Mouse (Mus musculus) kidney, postnatal 36 days (tissue): ENCODE data around the gene Rfc5.
A peak's percentile ranks its signal among the peaks of the same experiment; 100 is the strongest.
"Not testable (repeated sequence)": the region's sequence is repeated elsewhere in the genome, so short reads cannot be mapped to it uniquely, and the experiment has no call there.

Experiments
- DNase-seq, 2 experiments: peaks; one replicate each; pipeline ENCODE4 v3.0.0; 2021 to 2022; ENCODE audit warnings: mixed read lengths in 2 of 2

Gene Rfc5

DNA sequence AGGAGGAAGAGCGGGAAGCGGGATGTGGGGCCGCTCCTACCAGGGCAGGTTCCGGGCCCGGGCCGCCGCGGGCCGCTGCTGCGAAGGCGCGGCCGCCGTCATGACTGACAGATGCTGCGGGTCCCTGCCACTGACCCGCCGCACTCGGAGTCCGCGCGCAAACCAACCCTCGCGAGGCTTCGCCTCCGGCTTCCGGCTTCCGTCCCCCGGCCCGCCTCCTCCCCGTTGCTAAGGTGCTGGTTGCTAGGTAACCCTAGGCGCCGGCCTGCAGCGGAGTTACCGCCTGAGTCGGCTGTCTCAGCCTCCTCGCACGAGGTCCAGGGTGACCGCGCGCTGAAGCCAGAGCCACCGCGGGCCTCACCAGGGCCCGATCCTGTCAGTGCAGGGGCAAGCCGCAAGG, at the start of gene Rfc5:
Gene Rfc5, minus strand, starts transcription at position 171 of the 400 bp plus-strand sequence.
- peak; percentile 97 to 98 for DNase-seq

DNA sequence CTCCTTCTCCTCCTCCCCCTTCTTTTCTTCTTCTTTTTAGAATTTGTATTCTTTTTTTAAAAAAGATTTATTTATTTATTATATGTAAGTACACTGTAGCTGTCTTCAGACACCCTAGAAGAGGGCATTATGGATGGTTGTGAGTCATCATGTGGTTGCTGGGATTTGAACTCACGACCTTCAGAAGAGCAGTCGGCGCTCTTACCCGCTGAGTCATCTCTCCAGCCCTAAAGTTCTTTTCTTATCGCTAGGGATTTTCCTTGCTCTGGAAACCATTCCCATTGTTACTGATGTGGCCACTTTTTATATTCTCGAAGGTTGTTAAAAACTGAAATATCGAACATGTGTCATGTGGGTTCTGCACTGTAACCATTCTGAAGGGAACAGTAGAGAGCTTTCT, 44.7 kb upstream of the Rfc5 start:
- not testable (repeated sequence) for DNase-seq

DNA sequence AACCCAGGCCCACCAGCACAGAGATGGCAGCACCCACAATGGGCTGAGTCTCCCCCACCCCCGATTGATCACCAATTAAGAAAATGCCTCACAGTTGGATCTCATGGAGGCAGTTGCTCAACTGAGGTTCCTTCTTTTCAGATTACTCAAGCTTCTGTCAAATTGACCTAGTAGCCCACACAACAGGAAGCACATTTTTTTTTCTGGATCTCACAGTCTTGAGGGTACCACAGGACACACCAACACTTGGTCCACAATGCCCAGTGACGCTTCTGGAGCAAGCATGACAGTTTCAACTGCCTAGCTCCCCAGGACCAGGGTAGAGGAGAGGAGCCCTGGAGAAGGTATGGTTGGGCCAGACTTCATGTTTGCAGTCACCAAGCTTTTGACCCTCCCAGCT, 28.6 kb upstream of the Rfc5 start:
- no peak for DNase-seq

- DNase-seq: no peak
Observed at GRCm38 (mm10) chr5:117415011-117415912, 26.4 kb upstream of the Rfc5 start.

- DNase-seq: no peak
Observed at GRCm38 (mm10) chr5:117414611-117415010, 25.8 kb upstream of the Rfc5 start.

DNA sequence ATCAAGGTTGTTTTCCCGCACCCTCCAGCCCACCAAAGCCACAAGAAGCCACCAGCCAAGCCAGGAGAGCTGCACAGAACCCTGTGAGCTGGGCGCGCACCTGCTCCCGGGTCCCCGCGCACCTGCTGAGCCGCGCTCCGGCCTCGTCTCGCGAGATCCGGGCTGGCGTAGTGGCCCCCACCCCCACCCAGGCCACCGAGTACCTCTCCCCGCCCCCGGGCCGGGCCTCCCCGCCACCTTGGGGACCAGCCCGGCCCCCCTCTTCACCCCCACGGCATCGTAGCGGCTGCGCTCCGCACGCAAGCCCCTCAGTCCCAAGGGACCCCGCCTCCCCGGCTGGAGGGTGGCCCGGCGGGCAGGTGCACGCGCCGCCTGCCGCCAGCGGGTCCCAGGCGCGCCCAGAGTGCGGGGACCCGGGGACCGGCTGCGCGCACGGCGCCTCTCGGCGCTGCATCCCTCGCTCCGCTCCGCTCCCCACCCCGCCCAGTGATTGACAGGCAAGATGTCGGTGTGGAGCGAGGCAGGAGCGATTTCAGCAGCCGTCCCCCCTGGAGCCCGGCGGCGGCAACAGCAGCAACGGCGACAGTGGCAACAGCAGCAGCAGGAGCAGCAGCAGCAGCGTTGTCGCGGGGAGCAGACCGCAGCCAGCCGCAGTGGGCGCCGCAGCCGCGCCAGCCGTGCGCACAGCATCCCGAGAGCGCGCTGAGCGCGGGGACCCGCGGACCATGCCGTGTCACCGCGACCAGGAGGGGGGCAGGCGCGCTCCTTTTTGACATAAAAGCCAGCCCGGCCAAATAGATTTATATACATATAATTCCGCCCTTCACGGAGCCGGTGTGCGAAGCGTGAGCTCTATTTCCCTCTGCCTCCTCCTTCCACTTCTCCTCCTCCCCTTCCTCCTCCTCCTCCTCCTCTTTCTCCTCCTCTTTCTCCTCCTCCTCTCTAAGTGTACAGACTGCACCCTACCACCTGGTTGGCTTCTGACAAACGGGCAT, 25.0 kb upstream of the Rfc5 start, which contains the start of gene Ksr2:
Gene Ksr2, plus strand, starts transcription at position 494 of the 995 bp plus-strand sequence.
- DNase-seq: peak; percentile 52 to 85

DNA sequence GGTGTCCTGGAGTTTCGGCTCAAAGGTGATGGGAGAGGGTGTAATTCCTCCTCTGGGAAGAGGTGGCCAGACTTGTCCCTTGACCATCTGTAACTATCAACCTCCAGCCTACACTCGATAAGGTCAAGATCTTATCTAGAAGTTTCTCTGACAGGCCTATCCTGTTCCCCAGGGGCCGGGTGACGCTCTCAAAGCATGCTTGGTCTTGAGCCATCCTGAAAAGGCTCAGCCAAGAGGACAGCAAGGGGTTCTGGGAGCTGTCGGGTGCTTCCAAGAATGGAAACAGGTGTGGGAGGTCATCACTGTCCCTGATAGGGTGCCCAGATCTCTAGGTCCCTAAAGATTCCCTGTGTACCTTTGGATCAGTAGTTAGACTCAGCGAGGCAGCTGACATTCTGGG, 20.5 kb upstream of the Rfc5 start:
- DNase-seq: no peak

- peak; percentile 61 to 87 for DNase-seq
Observed at GRCm38 (mm10) chr5:117408216-117408615, 19.4 kb upstream of the Rfc5 start.

- DNase-seq: not testable (repeated sequence)
Observed at GRCm38 (mm10) chr5:117404671-117405070, 15.8 kb upstream of the Rfc5 start.

DNA sequence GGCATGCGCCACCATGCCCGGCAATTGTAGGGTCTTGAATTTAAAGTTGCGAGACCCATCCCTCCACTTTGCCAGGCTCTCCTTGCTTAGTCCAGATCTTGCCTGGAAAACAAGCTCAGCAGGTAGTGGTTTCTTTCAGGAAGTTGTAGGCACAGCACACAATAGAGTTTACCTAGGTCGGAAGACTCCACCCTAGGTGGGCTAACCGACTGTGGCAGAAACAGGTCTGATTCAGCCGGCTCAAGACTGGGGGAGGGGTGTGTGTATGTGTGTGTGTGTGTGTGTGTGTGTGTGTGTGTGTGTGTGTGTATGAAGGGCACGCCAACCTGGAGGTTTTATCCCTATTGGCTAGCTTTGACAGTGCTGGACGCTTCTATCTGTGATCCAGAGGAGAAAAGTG, 14.8 kb upstream of the Rfc5 start:
- DNase-seq: no peak

DNA sequence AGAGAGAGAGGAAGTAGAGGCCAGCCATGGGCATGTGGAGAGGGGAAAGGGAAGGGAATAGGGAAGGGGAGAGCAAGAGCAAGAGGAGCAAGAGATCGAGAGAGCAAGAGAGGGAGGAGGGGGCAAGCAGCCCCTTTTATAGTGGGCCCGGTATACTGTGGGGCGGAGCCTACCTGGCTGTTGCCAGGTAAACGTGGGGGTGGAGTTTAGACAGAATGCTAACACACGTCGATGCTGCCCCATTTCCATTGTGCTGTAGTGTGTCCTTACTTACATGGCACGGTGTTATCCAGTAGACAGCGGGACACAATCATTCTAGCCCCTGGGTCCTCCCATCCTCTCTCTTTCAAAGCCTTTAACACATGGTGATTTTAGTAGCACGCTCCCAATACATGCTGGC, 10.4 kb upstream of the Rfc5 start:
- no peak for DNase-seq

DNA sequence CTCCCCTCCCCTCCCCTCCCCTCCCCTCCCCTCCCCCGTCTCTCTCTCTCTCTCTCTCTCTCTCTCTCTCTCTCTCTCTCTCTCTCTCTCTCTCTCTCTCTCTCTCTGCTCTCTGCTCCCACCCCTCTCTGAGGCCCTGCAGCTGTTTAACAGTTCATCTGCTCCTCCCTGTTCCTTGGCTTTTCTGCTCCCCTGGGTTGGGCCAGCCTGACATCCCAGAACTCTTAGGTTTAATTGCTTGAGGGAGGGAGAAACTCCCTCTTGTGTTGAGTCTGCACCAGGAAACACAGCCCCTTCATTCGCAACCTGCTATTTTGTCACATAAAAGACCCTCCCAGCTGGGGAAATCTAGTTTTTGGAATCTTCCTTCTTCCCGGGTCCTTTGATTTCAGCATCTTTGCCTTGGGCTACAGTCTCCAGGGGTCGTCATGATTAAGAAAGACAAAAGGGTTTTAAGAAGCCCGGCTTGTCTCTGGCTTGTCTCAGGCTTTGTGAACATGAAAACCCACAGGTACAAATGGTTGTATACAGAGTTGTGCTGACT, 9.2 kb upstream of the Rfc5 start:
- no peak for DNase-seq

GRCm38 (mm10) chr5:117397371-117397770, 8.5 kb upstream of the Rfc5 start:
- DNase-seq: no peak

- peak in 1 of 2 experiments; percentile 68 for DNase-seq
Observed at GRCm38 (mm10) chr5:117396596-117397014, 7.8 kb upstream of the Rfc5 start.

GRCm38 (mm10) chr5:117395834-117396233, 7.0 kb upstream of the Rfc5 start:
- no peak for DNase-seq

- no peak for DNase-seq
Observed at GRCm38 (mm10) chr5:117390895-117391294, 2.0 kb upstream of the Rfc5 start.

DNA sequence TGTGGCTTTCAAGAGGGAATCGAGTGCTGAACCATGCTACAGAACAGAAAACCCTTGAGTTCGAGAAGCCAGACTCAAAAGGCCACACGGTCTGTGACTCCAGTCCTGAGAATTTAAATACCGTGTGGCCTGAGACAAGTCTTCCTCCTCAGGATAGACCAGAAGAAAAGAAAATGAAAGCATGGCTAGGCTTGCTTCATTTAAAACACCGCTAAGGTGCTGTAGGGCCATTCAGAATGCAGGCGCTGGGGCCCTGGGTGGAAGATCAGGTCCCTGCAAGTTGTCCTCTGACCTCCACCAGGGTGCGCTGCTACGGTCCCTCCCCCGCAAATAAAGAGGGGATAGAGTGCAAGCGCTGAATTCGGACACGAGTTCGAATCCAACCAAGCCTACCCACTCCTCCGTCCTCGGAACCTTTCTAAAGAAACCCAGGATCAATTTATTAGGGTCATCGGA, 523 bp downstream of the Rfc5 start:
- DNase-seq: peak in 1 of 2 experiments; percentile 73

- DNase-seq: no peak
Observed at GRCm38 (mm10) chr5:117383198-117383597, 5.6 kb downstream of the Rfc5 start.

- DNase-seq: no peak
Observed at GRCm38 (mm10) chr5:117381785-117382184, 7.1 kb downstream of the Rfc5 start.

DNA sequence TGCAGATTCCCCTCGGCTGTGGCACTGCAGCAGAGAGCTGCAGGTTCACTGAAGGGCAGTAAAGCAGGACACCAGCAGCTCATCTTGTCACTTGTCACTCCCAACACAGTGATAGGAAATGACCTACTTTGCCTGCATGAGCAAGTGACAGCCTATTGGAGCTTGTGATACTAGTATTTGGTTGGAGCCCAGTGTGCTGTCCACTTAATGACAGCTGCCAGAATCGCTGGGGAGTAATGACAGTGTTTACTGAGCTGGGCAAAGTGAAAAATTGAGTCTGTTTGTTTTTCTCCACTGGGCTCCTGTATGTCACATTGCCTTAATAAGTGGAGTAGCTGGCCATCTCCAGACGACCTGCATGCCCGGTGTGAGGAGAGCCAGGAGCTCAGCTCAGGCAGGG, 8.6 kb downstream of the Rfc5 start:
- DNase-seq: no peak

DNA sequence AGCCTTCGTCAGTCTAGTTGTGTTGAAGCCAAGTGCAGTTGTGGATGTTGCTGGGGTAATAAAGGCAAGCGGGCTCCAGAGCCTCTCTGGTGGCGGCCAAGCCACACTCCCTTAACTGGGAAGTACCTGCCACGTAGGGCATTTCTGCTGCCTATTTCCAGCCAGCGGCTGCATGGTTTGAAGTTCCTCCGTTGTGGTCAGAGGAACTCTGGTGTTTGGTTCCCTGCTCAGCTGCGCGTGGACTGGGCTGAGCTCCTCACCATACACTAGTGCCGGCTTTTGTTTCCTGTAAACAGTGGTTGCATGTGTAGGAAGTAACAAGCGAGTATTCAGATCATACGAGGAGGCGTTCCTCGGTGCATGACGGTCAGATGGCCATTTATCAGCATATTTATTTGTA, 11.1 kb downstream of the Rfc5 start:
- not testable (repeated sequence) for DNase-seq

GRCm38 (mm10) chr5:117376331-117376761, 12.5 kb downstream of the Rfc5 start:
- DNase-seq: no peak
